Comparison of ENCODE assay signal across 8 mouse cellular contexts in genomic region chr1:164342161-164342560, GRCm38 (mm10). TPM values are rescaled to one million over a fixed set of nuclear protein-coding genes. Genes with fewer than 3 reads are reported as not detected.
DNase-seq lines count a peak whose midpoint lies in the region.
"Had no signal": no experiment of that assay in that cellular context is flagged by ENCODE, and none has a peak within 500 bp of the region (broad histone marks: within the 10 kb centered on the region; RNA-seq: fewer than 3 reads in every experiment).

No protein-coding gene starts in this region.

- DNase-seq in lung, adult 18-20 months: peak; percentile 12 to 27
- no peak for DNase-seq in lung, postnatal 25 days (ENCODE audit: low spot score)
- peak; percentile 75 for DNase-seq in R1 (ENCODE audit: low read depth, low spot score)
- peak; percentile 53 for DNase-seq in induced T-regulatory cell, adult 2 months (ENCODE audit: low read depth)
- peak; percentile 45 for DNase-seq in testis, postnatal 14 days (ENCODE audit: low spot score)
- DNase-seq in embryo, embryonic 10 days (ENCODE audit: low spot score): no peak
- DNase-seq in left cerebral cortex, postnatal 4 days: no peak
- DNase-seq: right cerebral cortex, adult 18-20 months had no signal

- intact Hi-C loops in left cerebral cortex, postnatal 4 days (cut with DNase I): no loop called here

RNA-seq across cellular contexts. Expression of gene Blzf1, which starts 34.9 kb away (rescaled TPM):
- total RNA-seq in left cerebral cortex, postnatal 4 days (2021): 10 to 100 TPM; 19.8 to 24.3 TPM

RNA-seq across cellular contexts. Expression of gene Nme7, which starts 38.2 kb away (rescaled TPM):
- 10 to 100 TPM; 21.5 to 24.4 TPM for total RNA-seq in left cerebral cortex, postnatal 4 days (2021)

Comparison
In these comparisons a context has a peak if more than half of its experiments do, and no peak if none do; other contexts are left out.
1. DNase-seq: peak in lung, adult 18-20 months (2 of 2), R1 (single experiment), induced T-regulatory cell, adult 2 months (single experiment) and testis, postnatal 14 days (single experiment); none in lung, postnatal 25 days (single experiment), embryo, embryonic 10 days (single experiment) and left cerebral cortex, postnatal 4 days (single experiment).